Mouse (Mus musculus): ENCODE data around the gene Arl14. TPM values are rescaled to one million over a fixed set of nuclear protein-coding genes. Genes with fewer than 3 reads are reported as not detected.

Gene Arl14
- total RNA-seq (2023), result not detected

GRCm38 (mm10) chr3:69221806-69222501, at the start of gene Arl14:
Gene Arl14 (plus strand): TSS chr3:69222419.

Other genes starting within 250 kb of the Arl14 start
- gene Ift80, start 217.8 kb upstream of the Arl14 start, total RNA-seq (2023), result 84.7 TPM
- gene Smc4, start 217.7 kb upstream of the Arl14 start, total RNA-seq (2023), result 306 TPM
- 49.1 TPM for gene Trim59, start 177.7 kb upstream of the Arl14 start, total RNA-seq (2023)
- gene Kpna4, start 95.3 kb upstream of the Arl14 start, total RNA-seq (2023), result 168 TPM
- gene Ppm1l, start 94.4 kb downstream of the Arl14 start, total RNA-seq (2023), result 6.4 TPM

All from CD4-positive naive resting alpha-beta T cell, adult 76 days (primary cell).